Mouse (Mus musculus) heart, postnatal 0 days (tissue): ENCODE results near the gene Nucks1. TPM values are rescaled to one million over a fixed set of nuclear protein-coding genes. Genes with fewer than 3 reads are reported as not detected.

ENCODE experiments used
- ATAC-seq: fragments of 200-750 bp; cut with Nextera tagmentation; 2 replicates; pipeline ENCODE4 v1.8.0; 2017; ENCODE audit warnings: low read depth, moderate number of reproducible peaks, moderate library complexity; ENCODE audit not compliant: insufficient read depth
- DNase-seq: peaks from one replicate; pipeline ENCODE4 v3.0.0-alpha.2; 2016; ENCODE audit warnings: low spot score
- H3K27ac ChIP-seq: fragments of 300-500 bp; sonication (generic); 2 replicates; pipeline ENCODE4 v1.5.1; 2014; ENCODE audit warnings: low read depth, mild to moderate bottlenecking
- H3K27me3 ChIP-seq: fragments of 300-500 bp; sonication (generic); 2 replicates; pipeline ENCODE4 v1.6.1; 2014; ENCODE audit warnings: low read length, mixed read lengths; ENCODE audit not compliant: control insufficient read depth, insufficient read depth
- H3K36me3 ChIP-seq: fragments of 300-500 bp; sonication (generic); replicated peaks from 2 replicates; pipeline ENCODE4 v1.6.1; 2014; ENCODE audit warnings: low read length, mixed read lengths; ENCODE audit not compliant: control insufficient read depth, insufficient read depth
- H3K4me1 ChIP-seq: fragments of 300-500 bp; sonication (generic); 2 replicates; pipeline ENCODE4 v1.6.1; 2014; ENCODE audit warnings: antibody characterized with exemption; ENCODE audit not compliant: control insufficient read depth, insufficient read depth
- H3K4me2 ChIP-seq: fragments of 300-500 bp; sonication (generic); 2 replicates; pipeline ENCODE4 v1.6.1; 2014; ENCODE audit warnings: low read depth, mild to moderate bottlenecking, low read length, moderate library complexity
- H3K4me3 ChIP-seq: fragments of 300-500 bp; sonication (generic); 2 replicates; pipeline ENCODE4 v1.5.1; 2014; ENCODE audit warnings: low read depth, low read length
- H3K9ac ChIP-seq: fragments of 300-500 bp; sonication (generic); replicated peaks from 2 replicates; pipeline ENCODE4 v1.6.1; 2014; ENCODE audit warnings: low read depth, low read length, mixed read lengths
- H3K9me3 ChIP-seq: fragments of 300-500 bp; sonication (generic); replicated peaks from 2 replicates; pipeline ENCODE4 v1.6.1; 2016; ENCODE audit warnings: low read length; ENCODE audit not compliant: control insufficient read depth
- CTCF ChIP-seq: IDR thresholded peaks from 2 replicates; pipeline ENCODE4 v1.5.1; 2016; ENCODE audit warnings: antibody characterized with exemption, control low read depth, low read depth
- EP300 ChIP-seq: IDR thresholded peaks from 2 replicates; pipeline ENCODE4 v1.6.1; 2016; ENCODE audit warnings: antibody characterized with exemption, low read depth
- WGBS: fragments of 180-500 bp; shearing (Covaris S2); extraction: QIAGEN DNeasy Blood & Tissue Kit; methylation state at CpG from one replicate; pipeline ENCODE4 v1.1.7; 2014; 5-methylcytosine and 5-hydroxymethylcytosine counted together
- polyA plus RNA-seq: library from polyadenylated mRNA; unstranded; fragments of >200 nt; fragmentation: Nextera tagmentation; extraction: Ambion mirVana; gene quantifications from 2 replicates; pipeline ENCODE4 v1.2.1, GENCODE M21; 2015
- total RNA-seq: library from RNA; depleted of rRNA; stranded (reverse); fragments of >200 nt; gene quantifications from 2 replicates; pipeline ENCODE4 v1.2.3, GENCODE M21; 2014; ENCODE audit warnings: low replicate concordance

Nucks1 gene
- total and polyA plus RNA-seq, 2 experiments from 2014 or later: 27.0 to 58.2 TPM

DNA sequence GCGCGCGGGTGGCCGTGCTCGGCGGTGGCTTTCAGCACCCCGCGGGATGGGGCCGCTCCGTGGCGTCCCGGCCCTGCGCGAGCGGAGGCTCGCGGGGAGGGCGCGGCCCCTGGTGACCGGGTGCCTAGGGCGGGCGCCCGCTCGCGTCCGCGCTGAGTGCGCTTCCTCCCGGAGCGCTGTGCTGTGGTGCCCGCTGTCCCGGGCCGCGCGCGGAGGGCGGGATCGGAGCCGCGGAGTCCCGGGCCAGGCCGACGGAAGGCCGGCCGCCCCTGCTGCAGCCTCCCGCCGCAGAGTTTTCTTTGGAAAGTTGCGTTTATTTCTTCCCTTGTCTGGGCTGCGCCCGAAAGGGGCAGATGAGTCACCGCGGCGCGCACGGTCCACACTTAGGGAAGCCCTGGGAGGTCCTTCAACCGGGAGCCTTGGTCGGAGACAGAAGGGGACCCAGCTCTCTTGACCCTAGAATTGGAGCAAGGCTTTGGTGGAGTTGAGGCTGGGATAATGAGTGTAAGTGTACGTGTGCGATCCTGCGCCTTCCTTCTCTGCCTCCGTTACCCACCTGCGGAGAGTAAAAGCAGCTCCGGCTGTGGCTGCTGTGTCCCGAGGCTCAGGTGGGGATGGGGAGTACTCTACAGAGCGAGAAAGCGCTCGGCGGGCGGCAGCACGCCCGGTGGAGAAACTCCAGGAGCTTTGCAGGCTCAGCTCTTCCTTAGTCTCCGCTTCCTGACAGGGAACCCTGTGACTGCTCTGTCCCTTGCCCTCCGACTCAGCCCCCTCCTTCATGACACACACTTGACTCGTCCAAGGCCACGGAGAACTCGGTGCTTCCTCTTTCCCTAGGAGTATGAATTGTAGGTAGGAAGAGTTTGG is 53.0 kb downstream of the Nucks1 start:
- DNase-seq: no peak
- H3K4me2 ChIP-seq: peak overlapping the region; percentile 98
- ATAC-seq: peak; percentile 51
- 1% methylated on average over 71 of the region's 76 CpGs for WGBS
- H3K4me3 ChIP-seq: peak overlapping the region; percentile 71
- peak overlapping the region; percentile 16 for H3K27ac ChIP-seq
- H3K9me3 ChIP-seq: no peaks in the 10 kb centered on the region
- peaks cover 64% of the 10 kb centered on the region for H3K27me3 ChIP-seq
- TF ChIP-seq CTCF (no peak), EP300 (no peak)
- H3K4me1 ChIP-seq: peaks cover 3% of the 10 kb centered on the region; the same call in 1 of the 2 replicates
- H3K9ac ChIP-seq: peak overlapping the region; percentile 53
- no peaks in the 10 kb centered on the region for H3K36me3 ChIP-seq

DNA sequence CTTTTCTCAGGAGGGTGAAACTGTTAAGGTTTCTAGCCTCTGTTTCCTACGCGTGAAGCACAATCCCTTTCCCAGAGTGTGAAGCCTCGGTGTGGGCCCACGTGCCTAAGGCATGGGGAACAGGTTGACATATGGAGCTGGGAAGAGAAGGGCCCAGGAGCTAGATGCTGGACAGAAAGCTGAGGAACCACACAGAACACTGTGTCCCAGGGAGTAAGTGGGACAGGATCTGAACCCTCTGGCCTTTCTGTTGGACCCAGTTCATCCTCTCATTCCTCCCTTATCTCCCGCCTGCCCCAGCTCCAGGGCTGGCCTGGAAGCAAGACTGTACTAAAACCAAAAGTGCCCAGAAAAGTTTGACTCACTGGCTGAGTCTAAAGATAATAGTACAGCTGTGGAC is 53.8 kb downstream of the Nucks1 start:
- Histone ChIP-seq H3K4me2 (peak overlapping the region; percentile 98), H3K4me3 (peak overlapping the region; percentile 71), H3K9me3 (no peaks in the 10 kb centered on the region), H3K4me1 (peaks cover 3% of the 10 kb centered on the region; the same call in 1 of the 2 replicates), H3K27ac (peak overlapping the region; percentile 16; the same call in 1 of the 2 replicates), H3K9ac (no peak overlapping the region), H3K36me3 (no peaks in the 10 kb centered on the region), H3K27me3 (peaks cover 64% of the 10 kb centered on the region)
- DNase-seq (no peak), ATAC-seq (no peak)
- WGBS: 35% methylated on average over 5 of the region's 5 CpGs
- TF ChIP-seq CTCF (no peak), EP300 (no peak)

DNA sequence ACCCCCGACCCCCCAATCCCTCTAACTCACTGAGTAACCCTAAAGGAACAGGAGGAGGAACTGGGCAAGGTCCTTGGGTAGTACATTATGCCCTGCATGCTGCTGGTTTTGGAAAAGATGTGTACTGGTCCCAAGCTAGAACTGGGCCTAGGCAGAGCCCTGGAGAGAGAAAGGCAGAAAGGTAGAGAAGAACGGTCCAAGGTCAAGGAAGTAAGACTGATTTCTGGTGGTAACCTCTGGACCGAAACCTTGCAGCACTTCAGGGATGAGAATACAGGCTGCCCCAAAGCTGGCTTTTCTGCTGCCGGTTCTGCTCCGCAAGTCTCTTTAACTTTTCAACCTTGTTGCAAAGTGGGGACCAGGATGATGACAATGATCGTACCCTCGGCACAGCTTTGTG is 54.2 kb downstream of the Nucks1 start:
- DNase-seq (no peak), ATAC-seq (no peak)
- Histone ChIP-seq H3K4me3 (no peak overlapping the region), H3K4me1 (peaks cover 3% of the 10 kb centered on the region; the same call in 1 of the 2 replicates), H3K9ac (no peak overlapping the region), H3K4me2 (no peak overlapping the region), H3K9me3 (no peaks in the 10 kb centered on the region), H3K27ac (no peak overlapping the region), H3K36me3 (no peaks in the 10 kb centered on the region), H3K27me3 (peaks cover 61% of the 10 kb centered on the region)
- WGBS: 81% methylated on average over 7 of the region's 7 CpGs
- TF ChIP-seq CTCF: no peak

DNA sequence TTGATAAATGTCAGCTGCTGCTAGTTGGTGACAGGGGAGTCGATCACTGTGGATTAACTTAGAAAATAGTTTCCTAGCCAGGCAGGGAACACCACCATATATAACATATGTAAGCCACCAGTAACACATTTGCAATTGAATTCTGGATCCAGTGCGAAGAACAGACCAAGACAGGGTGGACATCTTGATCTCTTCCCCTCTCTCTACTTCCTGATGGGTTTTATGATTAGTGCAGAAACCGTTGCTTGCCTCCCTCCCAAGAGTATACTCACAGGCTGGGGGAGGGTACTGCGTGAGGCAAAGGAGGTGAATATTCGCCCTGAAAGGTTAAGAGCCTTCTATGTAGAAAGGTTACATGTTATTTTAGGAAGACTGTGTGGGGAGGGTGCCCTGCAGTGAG is 55.5 kb downstream of the Nucks1 start:
- Histone ChIP-seq H3K4me3 (no peak overlapping the region), H3K27ac (no peak overlapping the region), H3K9ac (no peak overlapping the region), H3K9me3 (no peaks in the 10 kb centered on the region), H3K4me1 (peaks cover 3% of the 10 kb centered on the region; the same call in 1 of the 2 replicates), H3K36me3 (no peaks in the 10 kb centered on the region), H3K27me3 (peaks cover 49% of the 10 kb centered on the region), H3K4me2 (no peak overlapping the region)
- ATAC-seq: no peak
- WGBS: 60% methylated on average over 5 of the region's 5 CpGs
- TF ChIP-seq EP300 (no peak), CTCF (no peak)
- no peak for DNase-seq

DNA sequence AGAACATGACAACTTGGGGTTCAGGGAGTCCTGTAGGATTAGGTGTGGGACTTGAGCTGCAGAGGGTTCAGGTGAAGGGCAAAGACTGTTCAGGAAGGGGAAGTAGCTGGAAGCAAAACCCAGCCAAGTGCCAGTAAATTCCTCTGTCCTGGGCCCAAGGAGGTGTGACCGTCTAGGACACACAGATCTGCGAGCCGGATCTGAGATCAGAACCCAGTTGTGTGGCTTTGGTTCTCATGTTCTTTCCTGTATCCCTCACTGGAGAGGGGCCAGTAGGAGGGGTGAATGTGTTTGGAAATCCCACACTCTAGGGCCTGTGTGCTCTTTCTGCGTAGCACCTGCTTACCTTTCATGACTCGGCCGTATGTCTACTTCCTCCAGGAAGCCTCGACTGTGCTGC is 57.0 kb downstream of the Nucks1 start:
- no peak overlapping the region for H3K4me2 ChIP-seq
- no peaks in the 10 kb centered on the region for H3K36me3 ChIP-seq
- H3K27me3 ChIP-seq: peaks cover 36% of the 10 kb centered on the region
- no peak for ATAC-seq
- 70% methylated on average over 7 of the region's 7 CpGs for WGBS
- H3K27ac ChIP-seq: no peak overlapping the region
- H3K4me1 ChIP-seq: peaks cover 2% of the 10 kb centered on the region; the same call in 1 of the 2 replicates
- no peak overlapping the region for H3K9ac ChIP-seq
- no peaks in the 10 kb centered on the region for H3K9me3 ChIP-seq
- H3K4me3 ChIP-seq: no peak overlapping the region
- TF ChIP-seq CTCF (no peak), EP300 (no peak)
- DNase-seq: no peak
